In the genomic region with DNA sequence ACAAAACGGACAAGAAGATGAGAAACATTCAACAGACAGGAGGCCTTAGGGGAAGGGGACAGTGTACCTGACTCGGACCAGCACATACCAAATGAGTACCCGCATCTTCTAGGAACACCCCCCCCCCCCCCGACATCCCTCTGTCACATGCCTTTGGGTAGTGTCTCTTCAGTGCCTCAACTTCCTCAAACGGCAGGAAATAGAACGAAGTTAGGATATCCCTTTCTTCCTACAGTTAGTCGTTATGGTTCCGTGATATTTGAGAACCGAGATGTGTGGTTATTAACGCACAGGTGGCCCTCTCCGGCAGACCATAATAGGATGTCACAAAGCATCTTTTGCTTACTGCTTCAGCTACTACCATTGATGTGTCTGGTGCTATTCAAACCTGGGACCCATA, we compare ENCODE assay signal across 10 mouse cellular contexts. TPM values are rescaled to one million over a fixed set of nuclear protein-coding genes. Genes with fewer than 3 reads are reported as not detected.
DNase-seq lines count a peak whose midpoint lies in the region; ATAC-seq lines count a peak whose summit lies in the region.
"Had no signal": no experiment of that assay in that cellular context is flagged by ENCODE, and none has a peak within 500 bp of the region (broad histone marks: within the 10 kb centered on the region; RNA-seq: fewer than 3 reads in every experiment).

No protein-coding gene starts in this region.

- H3K36me3 ChIP-seq in kidney, embryonic 15.5 days = no peaks in the 10 kb centered on the region
- no peaks in the 10 kb centered on the region for H3K36me3 ChIP-seq in kidney, embryonic 16.5 days (ENCODE audit: insufficient read depth, low read length)
- no peaks in the 10 kb centered on the region for H3K36me3 ChIP-seq in hindbrain, embryonic 11.5 days (ENCODE audit: control insufficient read depth, insufficient read depth, low read length)
- H3K36me3 ChIP-seq in midbrain, embryonic 12.5 days = no peaks in the 10 kb centered on the region

- peak overlapping the region; percentile 95; the same call in 1 of the 2 replicates for H3K27ac ChIP-seq in kidney, embryonic 15.5 days
- H3K27ac ChIP-seq in kidney, embryonic 16.5 days (ENCODE audit: low read length) = no peak overlapping the region
- H3K27ac ChIP-seq in hindbrain, embryonic 11.5 days (ENCODE audit: low read depth, low read length) = peak overlapping the region; percentile 100
- H3K27ac ChIP-seq in midbrain, embryonic 12.5 days (replicated peaks) = peak overlapping the region; percentile 98

- 77% methylated on average over 11 of the region's 11 CpGs for WGBS in kidney, embryonic 15.5 days
- 83% methylated on average over 11 of the region's 11 CpGs for WGBS in kidney, embryonic 16.5 days
- 80% methylated on average over 11 of the region's 11 CpGs for WGBS in hindbrain, embryonic 11.5 days
- WGBS in midbrain, embryonic 12.5 days = 87% methylated on average over 11 of the region's 11 CpGs

- peak; percentile 2 for DNase-seq in hindbrain, embryonic 11.5 days (ENCODE audit: low spot score)
- DNase-seq in T-cell, adult 2 months (ENCODE audit: low spot score) = no peak
- DNase-seq in right cerebral cortex, adult 2 months (ENCODE audit: low spot score in 2 of 2) = no peak
- DNase-seq: kidney, postnatal 36 days; spleen, adult 18-20 months had no signal

- ATAC-seq in kidney, embryonic 15.5 days (replicated peaks; ENCODE audit: low FRiP score) = no peak
- ATAC-seq in kidney, embryonic 16.5 days (ENCODE audit: low FRiP score, low TSS enrichment) = no peak
- peak; percentile 43 for ATAC-seq in common myeloid progenitor, adult 5-6 weeks (replicated peaks; ENCODE audit: low read depth, poor library complexity, severe bottlenecking)
- no peak for ATAC-seq in hindbrain, embryonic 11.5 days (ENCODE audit: low FRiP score)
- ATAC-seq in midbrain, embryonic 12.5 days (ENCODE audit: low FRiP score, low read depth) = no peak
- ATAC-seq in megakaryocyte-erythroid progenitor cell, adult 5-6 weeks (replicated peaks; ENCODE audit: low FRiP score, low TSS enrichment, poor library complexity, severe bottlenecking) = no peak

- no peak overlapping the region for H3K4me2 ChIP-seq in kidney, embryonic 15.5 days
- no peak overlapping the region for H3K4me2 ChIP-seq in kidney, embryonic 16.5 days (replicated peaks; ENCODE audit: low read depth, low read length)
- H3K4me2 ChIP-seq in hindbrain, embryonic 11.5 days (replicated peaks; ENCODE audit: low read depth, low read length) = peak overlapping the region; percentile 53
- peak overlapping the region; percentile 51 for H3K4me2 ChIP-seq in midbrain, embryonic 12.5 days (replicated peaks)

- no peaks in the 10 kb centered on the region for H3K27me3 ChIP-seq in kidney, embryonic 15.5 days
- no peaks in the 10 kb centered on the region for H3K27me3 ChIP-seq in kidney, embryonic 16.5 days (ENCODE audit: insufficient read depth, low read length)
- no peaks in the 10 kb centered on the region for H3K27me3 ChIP-seq in hindbrain, embryonic 11.5 days (ENCODE audit: control insufficient read depth, insufficient read depth, low read length)
- no peaks in the 10 kb centered on the region for H3K27me3 ChIP-seq in midbrain, embryonic 12.5 days

- H3K4me1 ChIP-seq in kidney, embryonic 15.5 days = peaks cover 71% of the 10 kb centered on the region
- H3K4me1 ChIP-seq in kidney, embryonic 16.5 days (ENCODE audit: insufficient read depth, low read length) = peaks cover 60% of the 10 kb centered on the region
- peaks cover 32% of the 10 kb centered on the region for H3K4me1 ChIP-seq in hindbrain, embryonic 11.5 days (replicated peaks; ENCODE audit: control insufficient read depth, insufficient read depth, low read length)
- peaks cover 61% of the 10 kb centered on the region for H3K4me1 ChIP-seq in midbrain, embryonic 12.5 days

- no peaks in the 10 kb centered on the region for H3K9me3 ChIP-seq in kidney, embryonic 15.5 days (replicated peaks)
- H3K9me3 ChIP-seq in kidney, embryonic 16.5 days (ENCODE audit: low read length) = no peaks in the 10 kb centered on the region
- no peaks in the 10 kb centered on the region for H3K9me3 ChIP-seq in hindbrain, embryonic 11.5 days (ENCODE audit: control insufficient read depth, low read length)
- H3K9me3 ChIP-seq in midbrain, embryonic 12.5 days = no peaks in the 10 kb centered on the region

- H3K9ac ChIP-seq in kidney, embryonic 15.5 days = no peak overlapping the region
- H3K9ac ChIP-seq in kidney, embryonic 16.5 days (replicated peaks; ENCODE audit: low read length) = no peak overlapping the region
- H3K9ac ChIP-seq in hindbrain, embryonic 11.5 days (ENCODE audit: low read depth, low read length) = peak overlapping the region; percentile 65
- H3K9ac ChIP-seq in midbrain, embryonic 12.5 days (replicated peaks) = no peak overlapping the region

- H3K4me3 ChIP-seq in kidney, embryonic 15.5 days (replicated peaks) = no peak overlapping the region
- no peak overlapping the region for H3K4me3 ChIP-seq in kidney, embryonic 16.5 days (ENCODE audit: low read length)
- peak overlapping the region; percentile 32; the same call in 1 of the 2 replicates for H3K4me3 ChIP-seq in hindbrain, embryonic 11.5 days (ENCODE audit: low read depth, low read length)
- H3K4me3 ChIP-seq in midbrain, embryonic 12.5 days = no peak overlapping the region

RNA-seq across cellular contexts. Expression of a gene that starts 35.3 kb away (rescaled TPM):
- 63.7 and 66.7 TPM in 2 replicates for polyA plus RNA-seq in kidney, embryonic 15.5 days (2015; fragmentation: Nextera tagmentation; extraction: Ambion mirVana)
- 73.9 and 74.5 TPM in 2 replicates for polyA plus RNA-seq in kidney, embryonic 16.5 days (2015; fragmentation: Nextera tagmentation; extraction: Ambion mirVana)
- 10.9 and 12.4 TPM in 2 replicates for total RNA-seq in common myeloid progenitor, adult 5-6 weeks (2017)
- polyA plus RNA-seq in hindbrain, embryonic 11.5 days (2014; fragmentation: Nextera tagmentation; extraction: Ambion mirVana) = 64.5 and 68.6 TPM in 2 replicates
- 102 and 104 TPM in 2 replicates for polyA plus RNA-seq in midbrain, embryonic 12.5 days (2016; fragmentation: Nextera tagmentation; extraction: Ambion mirVana)
- total RNA-seq in megakaryocyte-erythroid progenitor cell, adult 5-6 weeks (2014; fragmentation: Nextera tagmentation) = 13.7 and 14.7 TPM in 2 replicates
- total RNA-seq in megakaryocyte-erythroid progenitor cell, adult 5-6 weeks (2017) = 10.7 and 13.7 TPM in 2 replicates

Comparison
In these comparisons a context has a peak if more than half of its experiments do, and no peak if none do; other contexts are left out.
1. H3K4me2 ChIP-seq: peak in hindbrain, embryonic 11.5 days (single experiment) and midbrain, embryonic 12.5 days (single experiment); none in kidney, embryonic 15.5 days (single experiment) and kidney, embryonic 16.5 days (single experiment).